Comparison of ENCODE assay signal across 8 mouse cellular contexts in genomic region chr12:99406254-99406653, GRCm38 (mm10).
DNase-seq lines count a peak whose midpoint lies in the region; ATAC-seq and TF ChIP-seq lines count a peak whose summit lies in the region.

No protein-coding gene starts in this region.

- DNase-seq in heart, adult 8-10 months (ENCODE audit: low spot score) = no peak
- DNase-seq in forelimb bud, embryonic 11.5 days (ENCODE audit: low read depth, low spot score) = peak; percentile 44
- DNase-seq in layer of hippocampus, adult 2 months (ENCODE audit: low spot score in 2 of 2) = peak; percentile 61 to 68
- peak; percentile 59 for DNase-seq in mesoderm, embryonic 11.5 days (ENCODE audit: low read depth, low spot score)
- no peak for DNase-seq in urinary bladder, postnatal 25 days (ENCODE audit: low spot score)
- no peak for DNase-seq in adrenal gland, postnatal 25 days

- no peak overlapping the region for H3K9ac ChIP-seq in heart, embryonic 15.5 days

- H3K27me3 ChIP-seq in heart, embryonic 15.5 days = no peaks in the 10 kb centered on the region

- no peak overlapping the region for H3K4me2 ChIP-seq in heart, embryonic 15.5 days

- no peak for ATAC-seq in heart, embryonic 15.5 days (replicated peaks; ENCODE audit: insufficient number of reproducible peaks, insufficient read depth, low FRiP score, low read depth)

- 49% methylated on average over 9 of the region's 9 CpGs for WGBS in heart, embryonic 15.5 days

- H3K4me1 ChIP-seq in heart, embryonic 15.5 days (replicated peaks) = peaks cover 15% of the 10 kb centered on the region
- H3K4me1 ChIP-seq in brown adipose tissue, adult 24 weeks (ENCODE audit: control insufficient read depth, insufficient read depth, insufficient read length, low read length) = peaks cover 5% of the 10 kb centered on the region

- H3K4me3 ChIP-seq in heart, embryonic 15.5 days = no peak overlapping the region
- H3K4me3 ChIP-seq in brown adipose tissue, adult 24 weeks (ENCODE audit: insufficient read depth, low read depth, low read length) = no peak overlapping the region
- H3K4me3 ChIP-seq in layer of hippocampus, adult 2 months = peak overlapping the region; percentile 46; the same call in 1 of the 2 replicates

- no peak; the same call in 1 of the 2 replicates for TF ChIP-seq CTCF in layer of hippocampus, adult 2 months (conservative IDR thresholded peaks at IDR 0.05)

- H3K36me3 ChIP-seq in heart, embryonic 15.5 days = no peaks in the 10 kb centered on the region

- H3K27ac ChIP-seq in heart, embryonic 15.5 days = 0 out of 2 replicates have a peak overlapping the region, but pooled peaks have one; percentile 68
- 0 out of 2 replicates have a peak overlapping the region, but pooled peaks have one; percentile 5 for H3K27ac ChIP-seq in brown adipose tissue, adult 24 weeks (replicated peaks; ENCODE audit: low read depth, low read length)
- H3K27ac ChIP-seq in layer of hippocampus, adult 2 months = peak overlapping the region; percentile 62; the same call in 1 of the 2 replicates

- no peaks in the 10 kb centered on the region for H3K9me3 ChIP-seq in heart, embryonic 15.5 days (replicated peaks)

Comparison
In these comparisons a context has a peak if more than half of its experiments do, and no peak if none do; other contexts are left out.
1. H3K27ac ChIP-seq: peak in every context shown above with its lines; median percentile 68 in heart, embryonic 15.5 days; 62 in layer of hippocampus, adult 2 months; 5 in brown adipose tissue, adult 24 weeks.
2. DNase-seq: peak in forelimb bud, embryonic 11.5 days (single experiment), layer of hippocampus, adult 2 months (2 of 2) and mesoderm, embryonic 11.5 days (single experiment); none in heart, adult 8-10 months (single experiment), urinary bladder, postnatal 25 days (single experiment) and adrenal gland, postnatal 25 days (single experiment).